Mouse (Mus musculus) stomach, embryonic 16.5 days (tissue): ENCODE results near the gene Bach2. TPM values are rescaled to one million over a fixed set of nuclear protein-coding genes. Genes with fewer than 3 reads are reported as not detected.

ENCODE experiments used
- ATAC-seq: fragments of 200-750 bp; cut with Nextera tagmentation; 2 replicates; pipeline ENCODE4 v1.8.0; 2017; ENCODE audit warnings: moderate number of reproducible peaks, moderate TSS enrichment; ENCODE audit not compliant: insufficient read depth, low FRiP score
- H3K27ac ChIP-seq: fragments of 300-500 bp; sonication (generic); 2 replicates; pipeline ENCODE4 v1.5.1; 2014; ENCODE audit warnings: low read length
- H3K27me3 ChIP-seq: fragments of 300-500 bp; sonication (generic); 2 replicates; pipeline ENCODE4 v1.6.1; 2014; ENCODE audit warnings: low read length, control low read depth, mixed read lengths; ENCODE audit not compliant: control insufficient read depth, insufficient read depth
- H3K36me3 ChIP-seq: fragments of 300-500 bp; sonication (generic); 2 replicates; pipeline ENCODE4 v1.6.1; 2014; ENCODE audit warnings: low read length; ENCODE audit not compliant: control insufficient read depth, insufficient read depth
- H3K4me1 ChIP-seq: fragments of 300-500 bp; sonication (generic); 2 replicates; pipeline ENCODE4 v1.6.1; 2014; ENCODE audit warnings: low read length, control low read depth, mixed read lengths; ENCODE audit not compliant: control insufficient read depth, insufficient read depth
- H3K4me2 ChIP-seq: fragments of 300-500 bp; sonication (generic); 2 replicates; pipeline ENCODE4 v1.6.1; 2014; ENCODE audit warnings: low read depth, low read length, mixed read lengths
- H3K4me3 ChIP-seq: fragments of 300-500 bp; sonication (generic); replicated peaks from 2 replicates; pipeline ENCODE4 v1.5.1; 2014; ENCODE audit warnings: mild to moderate bottlenecking, low read length
- H3K9ac ChIP-seq: fragments of 300-500 bp; sonication (generic); 2 replicates; pipeline ENCODE4 v1.6.1; 2014; ENCODE audit warnings: low read length
- H3K9me3 ChIP-seq: fragments of 300-500 bp; sonication (generic); replicated peaks from 2 replicates; pipeline ENCODE4 v1.6.1; 2016; ENCODE audit warnings: low read length, control low read depth; ENCODE audit not compliant: control insufficient read depth
- WGBS: fragments of 180-500 bp; shearing (Covaris S2); extraction: QIAGEN DNeasy Blood & Tissue Kit; methylation state at CpG from one replicate; pipeline ENCODE4 v1.1.7; 2014; 5-methylcytosine and 5-hydroxymethylcytosine counted together
- polyA plus RNA-seq: library from polyadenylated mRNA; unstranded; fragments of >200 nt; fragmentation: Nextera tagmentation; extraction: Ambion mirVana; gene quantifications from 2 replicates; pipeline ENCODE4 v1.2.1, GENCODE M21; 2015

Bach2 gene
- polyA plus RNA-seq, 1 experiment from 2014 or later = 3.5 TPM

DNA sequence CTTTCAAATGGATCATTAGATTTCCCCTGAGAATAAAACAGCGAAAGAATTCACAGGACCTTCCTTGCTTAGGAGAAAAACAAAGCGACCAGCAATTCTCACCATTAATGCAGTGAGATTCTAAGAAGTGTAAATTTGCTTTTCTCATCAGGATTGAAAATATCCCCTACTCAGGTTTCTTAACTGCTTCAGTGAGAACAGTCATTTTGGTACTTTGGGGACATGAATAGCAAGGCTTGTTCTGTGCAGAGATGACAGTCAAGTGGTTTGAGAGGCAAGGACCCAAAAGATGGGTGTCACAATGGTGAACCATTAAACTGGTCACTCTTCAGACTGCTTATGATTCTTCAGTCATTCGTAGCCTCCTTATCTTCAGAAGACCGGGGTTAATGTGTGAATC is 263.6 kb downstream of the Bach2 start:
- 87% methylated on average over 4 of the region's 4 CpGs for WGBS
- no peaks in the 10 kb centered on the region for H3K9me3 ChIP-seq
- H3K27me3 ChIP-seq = no peaks in the 10 kb centered on the region
- H3K36me3 ChIP-seq = no peaks in the 10 kb centered on the region
- no peaks in the 10 kb centered on the region for H3K4me1 ChIP-seq
- no peak overlapping the region for H3K4me2 ChIP-seq
- no peak for ATAC-seq
- H3K9ac ChIP-seq = no peak overlapping the region
- H3K27ac ChIP-seq = no peak overlapping the region
- H3K4me3 ChIP-seq = no peak overlapping the region

DNA sequence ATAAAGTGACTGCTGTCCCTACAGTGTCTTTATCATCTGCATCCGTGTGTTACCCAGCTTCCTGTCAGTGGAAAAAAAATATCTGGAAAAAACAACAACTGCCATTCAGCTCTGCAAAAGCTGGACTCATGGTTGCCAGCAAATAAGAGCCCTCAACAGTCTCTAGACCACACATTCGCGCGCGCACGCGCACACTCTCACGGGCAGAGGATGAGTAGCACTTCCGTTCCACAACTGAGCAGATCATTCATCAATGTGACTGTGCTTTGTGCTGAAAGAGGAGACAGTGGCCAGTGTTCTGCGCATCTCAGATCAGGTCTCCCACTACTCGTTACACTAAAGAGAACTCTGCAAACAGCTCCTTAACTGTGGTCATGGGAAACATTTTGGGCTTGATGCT is 265.6 kb downstream of the Bach2 start:
- 78% methylated on average over 11 of the region's 11 CpGs for WGBS
- ATAC-seq = no peak
- Histone ChIP-seq H3K4me3 (no peak overlapping the region), H3K4me1 (0 out of 2 replicates have a peak, but pooled peaks cover 7% of the 10 kb centered on the region), H3K36me3 (no peaks in the 10 kb centered on the region), H3K9me3 (no peaks in the 10 kb centered on the region), H3K27me3 (no peaks in the 10 kb centered on the region), H3K9ac (no peak overlapping the region), H3K4me2 (no peak overlapping the region), H3K27ac (no peak overlapping the region)

DNA sequence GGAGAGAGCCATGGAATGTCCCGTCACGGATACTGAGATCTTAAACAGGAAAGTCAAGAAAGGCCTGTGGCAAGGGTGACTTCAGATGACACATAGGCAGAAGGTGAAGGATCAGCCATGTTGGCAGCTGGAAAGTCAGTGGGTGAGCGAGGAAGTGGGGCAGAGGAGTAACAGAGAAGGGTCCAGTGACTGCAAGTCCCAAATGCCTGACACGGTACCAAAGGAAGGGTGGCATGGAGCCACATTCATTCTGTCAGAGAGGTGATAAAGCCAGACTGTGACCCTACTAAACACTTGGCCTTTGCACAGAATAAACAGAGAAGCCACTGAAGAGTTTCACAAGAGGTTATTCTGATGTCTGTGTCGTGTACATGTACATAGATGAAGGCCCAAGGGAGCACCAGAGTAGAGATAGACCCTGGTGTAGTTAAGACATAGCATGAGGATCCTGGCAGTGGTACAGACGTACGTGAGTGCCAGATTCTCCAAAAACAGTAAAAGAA is 267.8 kb downstream of the Bach2 start:
- Histone ChIP-seq H3K27me3 (no peaks in the 10 kb centered on the region), H3K9me3 (no peaks in the 10 kb centered on the region), H3K4me1 (0 out of 2 replicates have a peak, but pooled peaks cover 7% of the 10 kb centered on the region), H3K4me3 (no peak overlapping the region), H3K9ac (no peak overlapping the region), H3K36me3 (no peaks in the 10 kb centered on the region), H3K27ac (no peak overlapping the region), H3K4me2 (no peak overlapping the region)
- no peak for ATAC-seq
- WGBS = 87% methylated on average over 7 of the region's 7 CpGs

DNA sequence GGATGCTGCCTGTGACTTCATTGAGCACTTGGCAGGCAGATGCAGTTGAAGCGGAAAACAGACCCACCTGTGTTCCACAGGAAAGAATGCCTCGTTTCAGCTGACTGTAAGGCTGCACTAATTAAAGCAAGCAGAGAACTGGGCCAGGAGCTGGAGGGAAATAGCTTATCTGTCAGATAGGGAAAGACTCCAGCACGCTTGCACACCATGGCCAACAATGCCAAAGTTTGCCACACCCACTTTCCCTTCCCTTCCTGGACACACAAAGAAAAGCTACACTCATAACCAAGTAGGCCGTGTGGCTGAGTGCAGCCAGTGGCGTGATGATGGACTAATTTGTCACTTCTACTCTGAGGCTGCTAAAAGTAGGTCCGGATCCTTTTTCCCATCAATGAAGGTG is 268.4 kb downstream of the Bach2 start:
- H3K27ac ChIP-seq = no peak overlapping the region
- H3K4me2 ChIP-seq = no peak overlapping the region
- H3K4me3 ChIP-seq = no peak overlapping the region
- ATAC-seq = no peak
- no peaks in the 10 kb centered on the region for H3K27me3 ChIP-seq
- H3K4me1 ChIP-seq = 0 out of 2 replicates have a peak, but pooled peaks cover 7% of the 10 kb centered on the region
- no peaks in the 10 kb centered on the region for H3K36me3 ChIP-seq
- H3K9me3 ChIP-seq = no peaks in the 10 kb centered on the region
- WGBS = 73% methylated on average over 6 of the region's 6 CpGs
- H3K9ac ChIP-seq = no peak overlapping the region

DNA sequence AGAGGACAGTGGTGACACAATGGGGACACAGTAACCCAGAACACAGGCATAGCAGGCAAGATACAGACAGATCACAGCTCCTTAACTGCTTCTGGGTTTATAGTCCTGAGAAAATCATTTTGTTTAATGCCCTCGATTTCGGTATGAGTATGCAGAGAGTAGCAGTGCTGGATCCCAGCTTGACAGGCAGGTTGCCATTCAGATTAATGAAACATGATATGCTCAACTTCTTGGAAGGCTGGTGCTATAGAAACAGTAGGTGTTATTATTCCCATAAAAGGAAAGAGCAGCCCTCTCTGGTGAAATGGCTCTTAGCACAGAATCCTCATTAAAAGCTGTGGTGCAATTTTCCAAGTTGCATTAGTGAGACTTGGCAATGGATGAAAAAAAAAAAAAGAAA is 270.0 kb downstream of the Bach2 start:
- 52% methylated on average over 2 of the region's 2 CpGs for whole genome bisulfite sequencing
- Histone ChIP-seq H3K27ac (no peak overlapping the region), H3K27me3 (no peaks in the 10 kb centered on the region), H3K4me1 (0 out of 2 replicates have a peak, but pooled peaks cover 7% of the 10 kb centered on the region), H3K4me3 (no peak overlapping the region), H3K9ac (no peak overlapping the region), H3K36me3 (no peaks in the 10 kb centered on the region), H3K4me2 (no peak overlapping the region), H3K9me3 (no peaks in the 10 kb centered on the region)
- ATAC-seq = no peak

DNA sequence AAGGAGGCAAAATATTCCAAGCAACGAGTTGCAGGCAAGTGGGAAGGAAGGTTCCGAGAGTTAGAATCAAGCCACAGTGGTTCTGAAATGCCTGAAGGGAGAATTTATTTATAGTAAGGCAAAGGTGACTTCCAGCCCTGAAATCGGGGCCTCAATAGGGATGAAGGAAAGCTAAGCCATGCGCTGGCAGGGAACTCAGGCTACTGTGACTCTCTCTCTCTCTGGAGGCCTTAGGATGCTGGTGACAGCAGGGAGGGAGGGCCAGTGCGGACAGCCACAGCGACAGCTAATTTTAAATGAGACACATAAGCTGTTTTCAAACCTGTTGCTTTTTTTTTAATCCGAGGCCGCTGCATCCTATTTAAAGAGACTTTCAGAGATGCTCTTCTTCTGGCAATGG is 270.4 kb downstream of the Bach2 start:
- H3K27me3 ChIP-seq = no peaks in the 10 kb centered on the region
- no peak overlapping the region for H3K27ac ChIP-seq
- ATAC-seq = no peak
- no peak overlapping the region for H3K9ac ChIP-seq
- H3K4me3 ChIP-seq = no peak overlapping the region
- WGBS = 54% methylated on average over 8 of the region's 8 CpGs
- 0 out of 2 replicates have a peak, but pooled peaks cover 7% of the 10 kb centered on the region for H3K4me1 ChIP-seq
- H3K36me3 ChIP-seq = no peaks in the 10 kb centered on the region
- H3K9me3 ChIP-seq = no peaks in the 10 kb centered on the region
- no peak overlapping the region for H3K4me2 ChIP-seq

DNA sequence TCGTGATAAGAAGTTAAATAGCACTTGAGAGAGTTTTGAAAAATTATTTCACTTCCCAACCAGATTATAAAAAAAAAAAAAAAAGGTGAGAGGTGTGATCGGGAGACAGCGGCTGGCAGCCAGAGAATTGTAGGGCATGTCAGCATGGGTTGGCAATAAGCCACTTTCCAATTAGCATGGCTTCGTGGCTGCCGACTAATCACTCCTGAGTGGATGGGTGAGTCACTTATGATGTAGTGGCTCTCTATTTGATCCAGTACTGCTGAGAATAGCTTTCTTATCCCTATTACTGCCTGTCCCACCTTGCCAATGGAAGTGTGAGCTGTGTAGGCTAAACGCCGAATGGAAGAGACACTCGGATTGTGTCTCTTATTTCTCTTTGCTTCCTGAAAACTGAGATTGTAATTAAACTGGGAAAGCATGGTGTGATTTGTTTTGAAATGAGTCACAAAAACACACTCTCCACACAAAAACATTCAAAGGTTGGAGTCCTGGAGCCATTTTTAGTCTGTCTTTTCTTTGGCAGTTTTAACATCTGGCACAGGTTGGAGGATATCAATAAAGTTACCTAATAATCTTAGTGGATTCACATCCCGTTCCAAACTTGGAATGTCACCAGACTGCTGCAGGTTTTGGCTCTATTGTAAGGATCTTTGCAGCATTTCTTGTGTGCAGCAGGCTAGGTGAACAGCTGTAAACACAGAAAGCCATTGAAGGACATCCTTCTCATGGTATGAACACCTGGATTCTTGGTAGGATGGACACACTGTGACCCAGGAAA is 271.4 kb downstream of the Bach2 start:
- Histone ChIP-seq H3K9ac (no peak overlapping the region), H3K9me3 (no peaks in the 10 kb centered on the region), H3K36me3 (no peaks in the 10 kb centered on the region), H3K27ac (no peak overlapping the region), H3K4me3 (no peak overlapping the region), H3K27me3 (no peaks in the 10 kb centered on the region), H3K4me2 (no peak overlapping the region), H3K4me1 (0 out of 2 replicates have a peak, but pooled peaks cover 7% of the 10 kb centered on the region)
- 59% methylated on average over 9 of the region's 9 CpGs for WGBS
- no peak for ATAC-seq

DNA sequence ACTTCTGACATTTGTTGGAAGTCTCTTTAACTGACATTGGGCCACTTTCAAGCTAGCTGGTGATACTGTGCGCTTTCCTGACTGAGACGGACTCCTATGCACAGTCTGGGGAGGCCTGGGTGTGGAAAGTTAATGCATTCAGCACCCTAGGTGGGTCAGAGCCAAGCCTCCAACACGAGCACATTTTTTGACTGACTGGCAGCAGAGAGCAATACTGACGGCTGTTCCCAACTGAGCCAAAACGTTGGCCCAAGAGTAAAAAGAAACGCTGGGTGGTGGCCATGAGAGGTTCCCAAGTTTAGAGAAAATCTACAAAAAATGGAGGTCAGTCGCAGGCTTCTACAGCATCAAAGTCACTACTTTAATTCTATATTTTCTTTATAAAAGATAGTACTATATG is 272.3 kb downstream of the Bach2 start:
- Histone ChIP-seq H3K9me3 (no peaks in the 10 kb centered on the region), H3K4me3 (no peak overlapping the region), H3K4me1 (0 out of 2 replicates have a peak, but pooled peaks cover 7% of the 10 kb centered on the region), H3K27ac (no peak overlapping the region), H3K36me3 (no peaks in the 10 kb centered on the region), H3K4me2 (no peak overlapping the region), H3K27me3 (no peaks in the 10 kb centered on the region), H3K9ac (no peak overlapping the region)
- WGBS = 69% methylated on average over 7 of the region's 7 CpGs
- ATAC-seq = no peak

DNA sequence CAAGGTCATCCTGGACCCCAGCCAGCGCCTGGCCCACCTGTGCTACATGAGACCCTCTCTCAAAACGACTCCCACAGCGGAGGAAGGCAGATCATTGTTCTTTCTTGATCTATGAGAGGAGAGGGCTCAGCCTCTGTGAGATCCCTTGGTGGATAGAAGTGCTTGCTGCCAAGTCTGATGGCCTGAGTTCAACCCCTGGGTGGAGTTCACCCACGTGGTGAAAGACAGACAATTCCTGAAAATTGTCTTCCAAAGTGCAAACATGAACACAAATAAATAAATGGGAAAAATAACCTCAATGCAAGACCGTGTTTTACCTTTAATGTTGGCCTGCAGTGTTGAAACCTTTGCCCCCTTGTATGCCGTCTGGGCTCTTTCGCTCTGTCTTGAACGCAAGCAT is 277.5 kb downstream of the Bach2 start:
- H3K4me1 ChIP-seq = peaks cover 13% of the 10 kb centered on the region
- no peak overlapping the region for H3K9ac ChIP-seq
- H3K4me3 ChIP-seq = no peak overlapping the region
- H3K36me3 ChIP-seq = no peaks in the 10 kb centered on the region
- no peaks in the 10 kb centered on the region for H3K9me3 ChIP-seq
- 83% methylated on average over 8 of the region's 8 CpGs for WGBS
- H3K4me2 ChIP-seq = no peak overlapping the region
- H3K27ac ChIP-seq = no peak overlapping the region
- ATAC-seq = no peak
- no peaks in the 10 kb centered on the region for H3K27me3 ChIP-seq
